Mouse (Mus musculus): Measurements from ENCODE around the gene Ppp1r9a.

The Ppp1r9a gene

DNA sequence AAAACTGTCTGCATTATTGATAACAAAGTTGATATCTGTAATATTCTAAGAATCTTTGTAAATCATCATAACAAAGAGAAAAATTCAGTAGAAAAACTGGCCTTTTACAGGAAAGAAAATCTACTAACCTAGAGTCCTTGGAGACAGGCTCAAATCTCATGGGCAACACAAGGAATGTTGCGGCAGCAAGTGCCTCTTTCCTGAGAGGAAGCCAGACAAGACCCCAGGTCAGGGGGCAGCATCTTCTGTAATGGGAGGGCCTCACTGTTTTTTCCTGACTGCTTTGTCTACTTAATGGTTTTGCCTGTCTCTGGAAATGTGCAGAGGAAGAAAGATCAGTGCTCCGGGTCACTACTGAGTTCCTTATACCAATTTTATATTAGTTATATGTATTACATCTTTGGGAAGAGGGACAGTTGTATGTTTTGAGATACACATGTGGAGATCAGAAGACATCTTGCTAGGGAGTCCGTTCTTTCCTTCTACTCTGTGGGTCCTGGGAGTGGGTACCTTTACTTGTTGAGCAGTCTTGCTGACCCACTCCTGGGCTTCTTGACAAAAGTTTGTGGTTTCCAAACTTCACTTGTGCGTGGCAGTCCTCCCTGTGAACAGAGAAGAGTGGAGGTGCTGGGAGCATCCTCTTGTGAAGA lies 151.9 kb downstream of the Ppp1r9a start:
- DNase-seq: peak; percentile 57

DNA sequence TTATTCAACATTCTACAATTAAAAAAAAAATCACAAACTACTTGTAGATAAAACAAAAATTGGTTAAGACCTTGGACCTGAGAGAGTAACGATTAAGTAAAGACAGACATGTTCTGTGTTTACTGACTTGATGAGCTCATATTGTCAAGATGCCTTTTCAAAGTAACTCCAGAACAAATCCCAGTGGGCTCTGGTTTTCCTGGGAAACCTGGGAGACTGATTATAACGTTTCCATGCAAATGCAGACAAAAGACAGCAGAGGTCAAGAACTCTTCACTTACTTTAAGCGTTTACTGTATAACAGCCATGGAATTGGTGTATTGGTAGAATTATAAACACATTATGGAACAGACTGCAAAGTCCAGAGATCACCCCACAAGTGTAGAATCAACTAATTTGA lies 172.0 kb downstream of the Ppp1r9a start:
- DNase-seq: peak; percentile 15

DNA sequence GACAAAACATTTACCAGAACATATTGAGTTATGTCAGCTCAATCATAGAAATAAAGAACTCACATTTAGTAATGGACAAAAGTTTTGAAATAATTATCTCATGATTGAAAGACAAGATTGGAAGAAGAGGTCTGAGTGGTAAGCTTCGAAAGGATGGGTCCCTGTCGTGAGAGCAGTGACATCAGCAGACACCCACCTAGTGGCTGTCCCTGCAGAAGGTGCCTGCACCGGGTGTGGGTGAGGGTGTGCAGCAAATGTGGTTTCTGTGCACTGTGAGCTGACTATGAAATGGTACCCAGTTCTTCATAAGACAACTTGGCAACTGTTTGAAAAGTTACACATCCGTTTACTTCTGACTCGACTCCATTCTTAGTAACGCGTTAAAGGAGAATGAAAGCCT lies 173.0 kb downstream of the Ppp1r9a start:
- DNase-seq: peak; percentile 61

DNA sequence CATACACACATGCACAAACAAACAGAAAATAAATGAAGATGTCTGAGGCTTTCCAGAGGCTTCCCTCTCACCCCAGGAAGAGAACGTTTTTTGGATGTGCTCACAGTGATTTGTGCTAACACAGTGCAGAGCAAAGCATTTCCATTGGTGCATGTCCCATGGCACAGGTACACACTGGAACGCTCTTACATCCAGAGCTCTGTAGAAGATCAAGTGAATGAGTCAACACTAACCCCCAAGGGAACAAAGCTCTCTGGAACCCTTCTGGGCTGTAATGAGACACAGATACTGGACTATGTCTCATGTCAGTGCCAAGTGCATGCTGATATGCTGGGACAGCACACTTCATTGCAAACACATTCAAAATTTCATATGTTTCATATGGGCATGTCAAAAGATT lies 175.3 kb downstream of the Ppp1r9a start:
- peak; percentile 80 for DNase-seq

DNA sequence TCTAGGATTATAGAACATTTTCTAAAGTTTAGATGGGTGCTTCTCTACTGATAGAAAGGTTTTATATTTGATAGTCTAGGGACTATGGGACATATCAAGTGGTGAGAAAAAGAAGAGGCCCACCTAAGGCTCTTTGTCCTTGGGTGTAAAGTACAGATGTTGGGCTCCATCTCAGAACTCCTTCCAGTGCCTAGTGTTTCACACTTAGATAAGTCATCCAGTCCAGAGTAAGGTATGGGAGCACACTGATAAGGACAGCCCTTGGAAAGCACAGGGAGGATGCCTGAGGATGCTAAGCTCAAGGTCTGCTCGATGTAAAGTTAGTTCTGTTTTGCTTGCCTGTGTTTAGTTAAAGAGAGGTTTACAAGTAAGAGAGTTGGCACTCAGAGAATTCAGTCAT lies 176.4 kb downstream of the Ppp1r9a start:
- peak; percentile 65 for DNase-seq

DNA sequence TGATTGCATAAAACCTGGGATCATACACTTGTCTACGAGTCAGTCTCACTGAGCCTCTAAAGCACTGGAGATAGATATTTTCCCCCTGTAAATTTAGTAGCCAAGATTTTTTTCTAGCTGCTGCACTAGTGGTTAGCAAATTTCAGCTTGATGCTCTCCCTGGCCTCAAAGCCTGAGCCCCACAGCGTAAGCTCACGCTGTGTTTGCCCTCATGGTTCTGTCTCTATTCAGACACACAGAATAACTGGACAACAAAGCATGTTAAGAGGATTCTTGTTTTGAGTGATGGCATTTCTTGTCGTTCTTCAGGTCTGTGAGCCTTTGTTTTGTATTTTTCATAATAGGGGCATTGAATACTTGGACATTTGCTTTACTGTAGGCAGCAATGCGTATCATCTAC lies 177.4 kb downstream of the Ppp1r9a start:
- peak; percentile 4 for DNase-seq

DNA sequence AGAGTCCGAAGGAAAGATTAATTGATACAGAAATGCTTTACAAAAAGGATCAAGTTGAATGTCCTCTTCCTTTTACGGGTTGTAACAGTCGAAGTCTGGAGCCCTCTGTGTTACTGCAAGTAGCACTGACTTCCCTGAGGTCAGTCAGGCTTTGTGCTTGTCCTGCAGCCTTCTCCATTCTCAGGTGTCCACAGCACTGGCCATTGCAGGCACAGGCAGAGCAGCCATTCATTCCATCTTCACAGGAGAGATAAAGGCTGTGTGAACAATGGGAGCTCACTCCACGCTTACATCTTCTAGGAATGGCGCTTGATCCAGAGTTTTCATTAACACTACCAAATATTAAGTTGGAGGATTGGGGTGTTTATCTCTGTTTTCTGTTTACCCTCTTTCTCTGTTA lies 177.8 kb downstream of the Ppp1r9a start:
- peak; percentile 4 for DNase-seq

DNA sequence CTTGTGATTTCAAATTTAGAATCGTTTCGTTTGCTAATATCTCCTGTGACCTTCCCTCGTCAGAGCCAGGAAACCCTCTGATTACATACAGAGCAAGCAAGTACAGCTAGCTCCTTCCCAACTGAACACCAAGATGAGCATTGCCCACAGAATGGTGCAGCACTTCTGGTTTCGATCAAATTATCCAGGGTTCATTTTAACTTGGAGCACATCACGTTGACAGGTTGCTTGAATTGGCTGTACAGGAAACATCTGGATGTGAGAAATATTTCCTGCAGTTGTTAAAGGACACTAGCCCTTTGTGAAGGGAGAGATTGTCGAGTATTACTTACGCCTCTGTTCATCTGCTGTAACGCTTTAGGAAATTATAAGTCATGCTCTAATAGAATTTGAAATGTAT lies 178.4 kb downstream of the Ppp1r9a start:
- DNase-seq: peak; percentile 75

DNA sequence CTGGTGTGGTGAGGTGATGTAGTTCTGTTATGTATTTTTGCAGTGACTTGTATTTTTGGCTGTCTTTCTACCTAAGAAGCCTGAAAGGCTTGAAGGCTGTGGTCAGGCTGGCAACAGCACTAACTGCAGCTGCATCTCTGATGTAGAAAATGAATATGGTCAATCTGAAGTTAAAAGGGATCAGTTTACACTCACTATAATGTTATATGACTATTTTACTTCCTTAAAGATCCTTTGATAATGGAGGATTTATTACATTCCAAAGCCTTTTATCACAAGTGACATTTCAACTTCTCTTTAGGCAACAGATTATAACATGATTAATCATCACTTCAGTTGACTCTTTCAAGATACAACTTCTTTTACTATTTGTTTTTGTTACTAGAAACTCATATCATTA lies 179.4 kb downstream of the Ppp1r9a start:
- peak; percentile 19 for DNase-seq

DNA sequence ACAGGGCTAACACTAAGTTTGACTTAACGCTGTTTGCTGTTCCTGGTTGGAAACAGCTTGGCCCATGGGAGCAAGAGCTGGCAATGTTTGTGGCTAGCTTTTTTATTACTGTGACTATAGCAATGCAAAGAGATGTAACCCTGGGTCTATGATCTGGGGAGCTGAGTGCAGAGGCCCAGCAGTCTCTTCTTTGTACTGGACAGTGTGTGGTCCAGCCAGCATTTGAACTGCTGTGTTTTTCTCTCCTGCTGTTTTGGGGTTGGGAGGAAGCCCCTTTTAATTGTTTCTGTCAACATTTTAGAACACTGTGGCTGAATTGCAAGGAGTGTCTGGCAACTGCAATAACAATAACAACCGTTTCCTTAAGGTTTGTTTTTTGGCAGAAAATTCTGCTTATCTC lies 180.0 kb downstream of the Ppp1r9a start:
- DNase-seq: peak; percentile 58

DNA sequence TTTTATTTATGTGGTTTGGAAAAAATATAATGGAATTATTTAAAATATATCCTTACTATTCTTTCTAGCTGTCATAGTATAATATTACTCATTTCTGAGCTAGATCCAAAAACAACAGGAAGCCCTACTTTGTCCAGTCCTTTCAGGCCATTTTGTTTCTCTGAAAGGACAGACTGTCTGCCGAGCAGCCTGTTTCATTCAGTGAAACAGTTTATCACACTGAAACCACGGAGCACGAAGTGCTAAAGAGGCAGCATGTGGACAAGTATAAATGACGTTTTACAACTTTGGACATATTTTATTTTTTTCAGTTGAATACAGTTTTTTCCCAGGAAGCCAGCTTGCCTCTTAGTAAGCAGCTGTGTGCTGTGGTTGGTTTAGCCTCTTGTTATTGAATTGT lies 181.2 kb downstream of the Ppp1r9a start:
- DNase-seq: peak; percentile 74

DNA sequence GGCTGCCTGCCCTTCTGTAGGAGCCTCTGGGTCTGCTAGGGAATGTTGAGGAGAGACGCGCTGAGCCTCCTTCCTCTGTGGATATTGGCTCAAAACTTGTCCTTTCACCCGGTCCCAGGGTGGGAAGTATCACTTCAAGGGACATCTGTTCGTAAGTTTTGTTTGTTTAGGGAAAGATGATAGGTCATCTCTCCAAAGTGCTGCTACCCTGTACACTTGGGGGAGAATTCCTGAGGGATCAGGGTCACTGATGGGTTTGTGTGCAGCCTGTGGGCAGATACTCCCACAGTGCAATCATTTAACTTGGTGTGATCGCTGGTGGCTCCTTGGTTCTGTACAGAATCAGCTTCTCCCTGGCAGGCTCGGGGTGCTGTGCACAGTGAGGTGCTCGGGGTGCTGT lies 189.2 kb downstream of the Ppp1r9a start:
- DNase-seq: peak; percentile 36

DNA sequence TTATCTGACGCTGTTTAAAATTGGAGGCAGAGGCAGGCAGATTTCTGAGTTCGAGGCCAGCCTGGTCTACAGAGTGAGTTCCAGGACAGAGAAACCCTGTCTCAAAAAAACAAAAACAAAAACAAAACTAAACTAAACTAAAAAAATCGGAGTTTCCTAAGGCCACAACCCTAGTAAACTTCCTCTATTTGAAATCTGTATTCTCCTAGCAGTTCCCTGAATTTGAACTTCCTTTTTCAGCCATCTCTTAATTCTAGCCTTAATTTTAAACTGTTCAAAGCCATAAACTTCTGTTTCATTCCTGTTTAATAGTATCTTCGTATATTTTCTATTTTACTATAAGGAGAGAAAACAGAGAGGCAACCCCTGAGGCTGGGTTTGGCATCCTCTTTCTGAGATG lies 190.1 kb downstream of the Ppp1r9a start:
- DNase-seq: no peak

DNA sequence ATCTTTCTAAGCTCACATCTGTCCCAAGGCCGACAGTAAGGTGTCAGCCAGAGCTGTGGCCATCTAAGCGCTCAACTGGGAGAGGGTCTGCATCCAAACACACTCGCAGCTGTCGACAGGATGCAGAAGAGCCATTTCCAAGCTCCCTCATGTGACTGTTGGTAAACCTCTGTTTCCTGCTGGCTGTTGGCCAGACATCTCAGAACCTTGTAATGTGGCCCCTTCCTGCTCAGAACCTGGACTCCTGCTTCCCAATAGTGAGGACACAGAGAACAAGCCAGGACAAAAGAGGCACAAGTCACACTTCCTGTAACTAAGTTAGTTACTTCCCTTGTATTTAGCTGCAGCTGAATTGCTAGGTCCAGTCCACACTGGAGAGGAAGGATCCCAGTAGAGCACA lies 190.8 kb downstream of the Ppp1r9a start:
- peak; percentile 97 for DNase-seq

DNA sequence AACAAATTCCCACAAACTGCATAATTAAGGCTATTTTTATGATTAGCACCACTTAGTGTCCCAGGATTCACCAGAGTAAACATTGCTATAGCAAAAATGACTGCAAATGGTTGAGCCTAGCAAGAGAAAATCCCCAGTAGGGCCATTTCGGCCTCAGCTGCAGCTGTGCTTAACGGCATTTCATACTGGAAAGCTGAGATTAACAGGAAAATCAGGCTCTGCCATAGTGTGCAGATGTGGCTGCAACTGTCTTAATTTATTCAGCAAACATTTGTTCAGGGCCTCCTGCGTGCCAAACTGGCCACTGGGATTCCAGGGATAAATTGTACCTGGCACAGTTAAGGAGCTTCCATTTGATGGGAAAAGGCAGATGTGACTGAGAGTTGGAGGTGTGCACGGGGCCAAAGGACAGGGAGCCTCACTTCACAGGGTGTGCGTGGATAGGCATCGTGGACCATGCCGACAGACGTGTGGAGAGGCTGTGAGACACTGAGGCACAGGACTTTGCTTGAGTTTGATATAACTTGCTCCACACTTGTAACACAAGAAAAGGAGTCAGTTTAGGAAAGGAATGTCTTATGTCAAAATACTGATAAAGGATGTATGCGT lies 192.8 kb downstream of the Ppp1r9a start:
- DNase-seq: peak; percentile 82

DNA sequence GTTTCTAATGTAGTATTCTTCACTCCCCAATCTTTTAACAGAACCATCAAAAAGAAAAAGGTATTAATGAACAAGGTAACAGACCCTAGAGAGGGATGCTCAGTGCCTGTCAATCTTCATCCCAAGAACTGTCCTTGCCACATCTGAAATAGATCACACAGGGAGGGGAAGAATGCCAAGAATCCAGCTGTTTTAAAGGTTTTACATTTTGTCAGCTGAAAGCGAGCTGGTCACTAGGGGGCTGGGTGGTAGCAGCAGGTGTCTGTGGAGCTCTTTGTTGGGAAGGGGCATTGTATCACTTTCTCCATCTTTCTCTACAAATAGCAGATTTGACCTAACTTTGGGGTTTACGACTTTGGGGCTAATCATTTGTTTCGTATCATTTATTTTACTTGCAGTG lies 194.6 kb downstream of the Ppp1r9a start:
- peak; percentile 27 for DNase-seq

DNA sequence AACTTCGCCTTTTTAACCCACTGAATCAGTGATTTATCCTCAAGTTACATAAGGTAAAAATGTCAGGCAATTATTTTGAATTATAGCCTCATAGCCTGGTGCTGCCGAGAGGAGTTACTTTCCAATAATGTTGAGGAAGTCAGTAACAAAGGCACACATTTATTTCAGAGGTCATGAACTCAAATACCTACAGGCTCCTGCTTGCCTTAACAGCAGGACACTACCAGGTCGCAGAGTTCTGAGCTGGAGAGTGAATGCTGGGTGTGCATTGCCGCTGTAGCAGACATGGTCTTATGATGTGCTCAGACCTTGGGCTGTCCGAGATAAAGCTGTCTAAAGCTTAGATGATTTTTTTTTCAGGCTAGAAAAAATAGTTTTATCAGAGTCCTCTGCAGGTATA lies 196.6 kb downstream of the Ppp1r9a start:
- DNase-seq: peak; percentile 1

DNA sequence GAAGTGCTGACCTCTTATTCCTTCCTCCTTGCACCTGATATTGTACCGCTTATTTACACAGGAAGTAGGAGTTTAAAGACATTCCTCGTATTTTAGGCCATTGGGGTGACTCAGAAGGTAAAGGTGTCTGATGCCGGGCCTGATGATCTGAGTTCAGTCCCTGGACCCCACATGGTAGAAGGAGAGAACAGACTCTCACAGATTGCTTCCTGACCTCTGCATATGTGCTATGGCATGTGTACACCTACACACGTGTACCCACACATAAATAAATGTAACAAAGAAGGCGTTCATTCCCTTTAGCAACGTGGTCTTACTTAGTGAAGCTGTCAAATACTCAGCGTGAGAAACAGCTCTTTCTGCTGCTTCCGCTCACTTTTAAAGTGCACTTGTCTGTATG lies 197.1 kb downstream of the Ppp1r9a start:
- DNase-seq: no peak

DNA sequence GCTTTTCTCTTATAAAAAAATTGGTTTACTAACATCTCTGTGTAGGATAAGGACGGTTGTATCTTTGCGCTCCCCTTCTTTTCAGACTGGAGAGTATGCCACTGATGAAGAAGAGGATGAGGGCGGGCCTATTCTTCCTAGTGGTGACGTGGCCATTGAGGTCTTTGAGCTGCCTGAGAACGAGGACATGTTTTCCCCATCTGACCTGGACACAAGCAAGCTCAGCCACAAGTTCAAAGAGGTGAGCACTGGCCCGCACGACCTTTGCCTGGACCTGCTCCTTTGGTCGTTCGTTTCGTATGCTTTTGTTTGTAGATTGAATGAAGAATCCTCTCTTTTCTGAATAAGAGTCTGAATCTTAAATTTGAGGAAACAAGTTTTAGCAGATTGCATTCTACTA lies 197.6 kb downstream of the Ppp1r9a start:
- DNase-seq: peak; percentile 73

DNA sequence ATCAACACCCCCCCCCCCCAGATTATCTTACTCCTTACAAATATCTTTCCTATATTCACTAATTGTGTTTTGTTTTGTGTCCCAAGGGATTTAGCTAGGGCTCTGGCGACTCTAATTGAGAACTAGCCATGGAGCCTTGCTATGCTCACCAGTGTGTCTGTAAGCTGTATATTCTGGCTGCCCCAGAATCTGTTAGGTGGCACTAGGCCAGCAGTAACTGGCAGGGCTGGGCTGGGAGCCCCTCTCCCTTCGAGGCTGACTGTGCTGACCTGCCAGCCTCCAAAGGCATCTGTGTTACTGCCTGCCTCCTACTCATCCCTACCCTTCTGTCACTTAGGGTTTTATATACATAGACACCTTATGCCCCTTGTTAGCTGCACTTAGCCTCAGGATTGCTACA lies 200.0 kb downstream of the Ppp1r9a start:
- DNase-seq: peak; percentile 64

DNA sequence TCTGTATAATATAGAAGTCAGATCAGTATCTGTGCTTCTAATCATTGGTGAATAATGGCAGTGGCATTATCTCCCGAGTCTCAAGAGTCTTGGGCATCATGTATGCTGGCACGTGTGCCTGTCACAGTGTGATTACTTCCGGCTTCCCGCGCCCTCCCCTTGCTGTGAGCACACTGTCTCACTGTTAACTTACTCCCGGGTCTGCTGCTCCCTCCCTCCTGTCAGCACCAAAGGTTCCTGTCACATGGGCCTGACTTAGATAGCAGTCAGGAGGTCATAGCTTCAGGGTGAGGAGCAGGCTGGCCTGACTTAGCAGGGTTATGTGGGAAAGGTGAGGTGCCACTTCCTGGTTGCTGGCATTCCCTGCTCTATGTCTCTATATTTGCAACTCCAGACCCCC lies 201.1 kb downstream of the Ppp1r9a start:
- peak; percentile 84 for DNase-seq

DNA sequence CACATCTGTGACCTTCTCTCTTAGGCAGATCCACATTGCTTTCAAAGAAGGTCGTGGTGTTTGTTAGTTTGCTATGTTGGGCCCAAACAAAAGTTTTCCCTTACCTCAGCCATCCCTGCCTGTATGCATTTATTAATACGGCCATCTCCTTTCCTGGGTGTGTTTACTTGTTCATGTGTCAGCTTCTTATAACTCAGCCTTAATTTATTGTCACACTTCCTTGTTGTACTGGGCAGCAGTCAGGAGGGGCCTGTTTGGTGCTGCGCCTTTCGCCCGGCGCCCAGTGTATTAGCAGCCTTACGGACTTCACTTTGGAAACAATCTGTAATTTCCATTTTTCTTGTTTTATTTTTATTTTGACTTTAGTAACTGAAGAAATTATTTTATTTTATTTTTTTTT lies 201.5 kb downstream of the Ppp1r9a start:
- DNase-seq: no peak

DNA sequence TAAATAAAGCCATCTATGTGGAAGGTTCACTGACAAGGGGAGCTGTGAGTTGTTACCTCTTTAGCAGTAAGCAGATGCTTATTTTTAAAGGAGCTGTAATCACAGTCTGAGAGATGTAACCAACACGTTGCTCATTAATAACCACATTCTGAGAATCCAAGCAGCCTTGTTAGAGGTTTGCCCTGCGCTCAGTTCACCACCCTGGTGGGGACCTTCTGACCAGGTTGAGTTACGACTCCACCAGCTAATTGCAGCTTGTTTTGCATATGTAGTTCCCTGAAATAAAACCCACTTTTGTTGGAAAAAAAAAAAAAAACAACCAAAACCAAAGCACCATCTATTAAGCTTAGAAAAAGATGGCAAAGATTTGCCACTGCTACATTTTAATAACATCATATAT lies 205.8 kb downstream of the Ppp1r9a start:
- DNase-seq: no peak

DNA sequence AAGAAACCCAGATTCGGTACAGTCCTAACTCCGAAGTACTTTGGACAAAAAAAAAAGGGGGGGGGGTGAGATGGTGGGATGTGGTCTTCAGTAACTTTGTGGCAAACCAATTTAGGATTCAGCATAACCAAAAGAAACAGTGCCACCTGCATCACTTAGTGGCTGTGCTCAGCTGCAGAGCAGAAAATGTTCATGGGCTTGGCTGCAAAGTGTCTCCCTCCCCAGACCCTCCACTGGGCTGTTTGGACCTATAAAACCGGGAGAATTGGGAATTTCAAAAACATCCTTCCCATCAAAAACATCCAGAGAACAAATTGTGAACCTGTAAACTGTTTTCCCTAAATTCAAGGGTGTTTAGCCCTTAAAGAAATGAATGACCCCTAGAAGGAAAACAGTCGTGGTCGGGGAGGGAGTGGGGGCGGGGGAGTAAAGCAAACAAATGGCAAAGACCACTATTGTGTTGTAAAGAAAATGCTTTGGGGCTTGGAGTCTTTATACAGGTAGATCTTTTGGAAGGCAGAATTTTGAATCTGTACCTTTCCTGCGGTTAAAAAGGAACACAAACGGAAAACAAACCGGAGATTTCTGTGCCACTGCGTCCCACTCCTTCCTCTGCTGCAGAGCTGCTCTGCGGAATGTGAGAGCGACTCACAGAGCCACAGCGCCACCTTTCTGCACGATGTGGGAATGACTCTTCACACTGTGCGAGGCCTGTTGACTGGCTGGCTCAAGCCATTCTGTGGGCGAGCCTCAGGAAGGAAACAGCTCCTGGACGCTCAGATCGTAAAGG lies 207.4 kb downstream of the Ppp1r9a start:
- peak; percentile 98 for DNase-seq

All from heart, adult 11 months (tissue).